Mouse (Mus musculus) kidney, embryonic 16.5 days (tissue): Measurements from ENCODE around the gene Guca1b. TPM values are rescaled to one million over a fixed set of nuclear protein-coding genes. Genes with fewer than 3 reads are reported as not detected.
"Not testable (repeated sequence)": the region's sequence is repeated elsewhere in the genome, so short reads cannot be mapped to it uniquely, and the experiment has no call there.

Experiments used
- ATAC-seq: fragments of 200-750 bp; cut with Nextera tagmentation; 2 replicates; pipeline ENCODE4 v1.8.0; 2017; ENCODE audit warnings: moderate TSS enrichment; ENCODE audit not compliant: low FRiP score, low TSS enrichment
- H3K27ac ChIP-seq: fragments of 300-500 bp; sonication (generic); 2 replicates; pipeline ENCODE4 v1.5.1; 2014; ENCODE audit warnings: low read length
- H3K27me3 ChIP-seq: fragments of 300-500 bp; sonication (generic); 2 replicates; pipeline ENCODE4 v1.6.1; 2014; ENCODE audit warnings: low read length, control low read depth, mixed read lengths; ENCODE audit not compliant: insufficient read depth
- H3K36me3 ChIP-seq: fragments of 300-500 bp; sonication (generic); 2 replicates; pipeline ENCODE4 v1.6.1; 2014; ENCODE audit warnings: low read length, control low read depth, mixed read lengths; ENCODE audit not compliant: insufficient read depth
- H3K4me1 ChIP-seq: fragments of 300-500 bp; sonication (generic); 2 replicates; pipeline ENCODE4 v1.6.1; 2014; ENCODE audit warnings: low read length, control low read depth, mixed read lengths; ENCODE audit not compliant: insufficient read depth
- H3K4me2 ChIP-seq: fragments of 300-500 bp; sonication (generic); replicated peaks from 2 replicates; pipeline ENCODE4 v1.6.1; 2014; ENCODE audit warnings: low read depth, low read length
- H3K4me3 ChIP-seq: fragments of 300-500 bp; sonication (generic); 2 replicates; pipeline ENCODE4 v1.5.1; 2014; ENCODE audit warnings: mild to moderate bottlenecking, low read length
- H3K9ac ChIP-seq: fragments of 300-500 bp; sonication (generic); replicated peaks from 2 replicates; pipeline ENCODE4 v1.6.1; 2014; ENCODE audit warnings: low read length
- H3K9me3 ChIP-seq: fragments of 300-500 bp; sonication (generic); 2 replicates; pipeline ENCODE4 v1.6.1; 2016; ENCODE audit warnings: low read length, control low read depth
- WGBS: fragments of 180-500 bp; shearing (Covaris S2); extraction: QIAGEN DNeasy Blood & Tissue Kit; methylation state at CpG from one replicate; pipeline ENCODE4 v1.1.7; 2014; 5-methylcytosine and 5-hydroxymethylcytosine counted together
- polyA plus RNA-seq: library from polyadenylated mRNA; unstranded; fragments of >200 nt; fragmentation: Nextera tagmentation; extraction: Ambion mirVana; gene quantifications from 2 replicates; pipeline ENCODE4 v1.2.1, GENCODE M21; 2015

The Guca1b gene
- polyA plus RNA-seq, 1 experiment from 2014 or later: 4.7 TPM

DNA sequence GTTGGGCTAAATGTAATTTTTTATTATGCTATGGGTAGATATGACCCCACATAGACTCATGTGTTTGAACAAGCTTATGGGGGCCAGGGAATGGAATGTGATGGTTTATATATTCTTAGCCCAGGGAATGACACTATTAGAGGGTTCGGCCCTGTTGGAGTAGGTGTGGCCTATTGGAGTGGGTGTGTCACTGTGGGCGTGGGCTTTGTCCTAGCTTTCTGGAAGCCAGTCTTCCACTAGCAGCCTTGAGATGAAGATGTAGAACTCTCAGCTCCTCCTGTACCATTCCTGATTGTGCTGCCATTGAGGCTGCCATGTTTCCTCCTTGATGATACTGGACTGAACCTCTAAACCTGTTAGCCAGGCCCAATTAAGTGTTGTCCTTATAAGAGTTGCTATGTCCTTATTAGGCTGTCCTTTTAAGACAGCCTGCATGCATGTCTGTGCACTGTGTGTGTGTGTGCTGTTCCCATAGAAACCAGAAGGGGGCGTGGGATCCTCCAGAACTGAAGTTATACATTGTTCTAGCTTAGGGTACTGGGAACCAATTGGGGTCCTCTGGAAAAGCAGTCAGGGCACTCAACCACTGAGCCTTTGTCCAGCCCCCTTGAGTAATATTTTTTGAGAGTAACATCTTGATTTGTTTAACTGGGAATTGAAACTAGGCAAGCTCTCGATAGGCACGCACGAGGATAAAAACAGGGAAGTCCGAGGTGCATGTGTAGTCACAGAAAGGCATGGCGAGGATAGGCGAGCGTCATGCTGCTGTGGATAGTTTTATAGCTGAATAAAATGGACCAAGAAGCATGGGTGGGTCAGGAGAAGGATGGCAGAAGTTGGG lies 22.7 kb downstream of the Guca1b start:
- peaks cover 22% of the 10 kb centered on the region for H3K27me3 ChIP-seq
- 68% methylated on average over 10 of the region's 10 CpGs for WGBS
- no peaks in the 10 kb centered on the region for H3K4me1 ChIP-seq
- no peak for ATAC-seq
- no peak overlapping the region for H3K4me2 ChIP-seq
- H3K4me3 ChIP-seq: no peak overlapping the region
- H3K27ac ChIP-seq: no peak overlapping the region
- H3K9ac ChIP-seq: no peak overlapping the region
- no peaks in the 10 kb centered on the region for H3K9me3 ChIP-seq
- H3K36me3 ChIP-seq: no peaks in the 10 kb centered on the region

DNA sequence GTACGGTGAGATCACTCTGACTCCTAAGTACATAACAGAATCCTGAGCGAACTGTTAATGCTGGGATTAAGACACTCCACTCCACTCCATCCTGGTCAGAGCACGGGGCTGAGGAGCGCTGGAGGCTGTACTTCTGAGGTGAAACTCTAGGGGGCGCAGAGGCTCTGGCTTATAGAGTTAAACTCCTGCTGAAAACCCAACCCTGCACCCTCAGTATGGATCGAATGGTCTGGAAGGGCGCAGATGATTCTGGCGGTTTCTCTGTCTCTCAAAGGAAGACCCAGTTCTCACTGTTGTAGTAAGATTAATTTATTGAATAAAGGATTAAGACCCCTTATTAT lies 23.3 kb downstream of the Guca1b start:
- no peak overlapping the region for H3K4me3 ChIP-seq
- no peaks in the 10 kb centered on the region for H3K36me3 ChIP-seq
- ATAC-seq: peak; percentile 74
- peaks cover 26% of the 10 kb centered on the region for H3K27me3 ChIP-seq
- no peak overlapping the region for H3K27ac ChIP-seq
- no peak overlapping the region for H3K9ac ChIP-seq
- WGBS: 25% methylated on average over 8 of the region's 8 CpGs
- H3K9me3 ChIP-seq: no peaks in the 10 kb centered on the region
- no peak overlapping the region for H3K4me2 ChIP-seq
- H3K4me1 ChIP-seq: no peaks in the 10 kb centered on the region

DNA sequence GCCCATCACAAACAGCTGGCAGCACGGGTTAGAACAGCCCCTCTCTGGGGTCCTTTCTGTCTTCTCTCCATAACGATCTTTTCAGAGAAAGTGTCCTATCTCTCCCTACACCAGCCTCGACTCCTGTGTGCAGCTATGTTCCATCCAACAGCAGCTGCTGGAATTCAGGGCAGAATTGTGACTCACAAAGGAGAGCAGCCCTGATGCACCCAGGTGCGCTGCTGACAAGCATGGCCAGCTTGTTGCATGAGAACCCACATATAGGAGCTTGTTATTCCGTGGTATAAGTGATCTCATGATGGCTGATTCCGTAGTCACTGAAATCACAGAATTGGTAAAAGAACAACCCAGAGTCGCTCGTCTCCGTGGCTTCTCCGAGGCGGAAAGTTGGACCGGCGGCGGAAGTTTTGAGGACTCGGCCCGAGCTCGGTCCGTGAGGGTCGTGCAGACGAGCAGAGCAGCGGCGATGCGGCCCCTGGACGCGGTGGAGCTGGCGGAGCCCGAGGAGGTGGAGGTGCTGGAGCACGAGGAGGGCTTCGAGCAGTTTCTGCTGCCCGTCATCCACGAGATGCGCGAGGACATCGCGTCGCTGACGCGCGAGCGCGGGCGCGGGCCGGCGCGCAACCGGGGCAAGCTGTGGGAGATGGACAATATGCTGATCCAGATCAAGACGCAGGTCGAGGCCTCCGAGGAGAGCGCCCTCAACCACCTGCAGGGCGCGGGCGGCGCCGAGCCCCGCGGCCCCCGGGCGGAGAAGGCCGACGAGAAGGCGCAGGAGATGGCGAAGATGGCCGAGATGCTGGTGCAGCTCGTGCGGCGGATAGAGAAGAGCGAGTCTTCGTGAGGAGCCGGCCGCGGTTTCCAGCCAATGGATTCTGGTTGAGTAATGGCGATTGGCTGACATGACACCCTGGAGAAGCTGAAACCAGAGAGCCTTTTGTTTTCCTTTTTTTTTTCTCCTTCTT lies 25.0 kb downstream of the Guca1b start:
- Histone ChIP-seq H3K4me2 (peak overlapping the region; percentile 59), H3K9ac (peak overlapping the region; percentile 50; the same call in 1 of the 2 replicates), H3K4me3 (peak overlapping the region; percentile 40), H3K27me3 (peaks cover 26% of the 10 kb centered on the region)
- H3K36me3 ChIP-seq, H3K27ac ChIP-seq, H3K4me1 ChIP-seq, H3K9me3 ChIP-seq: not testable (repeated sequence)
- peak; percentile 33; the same call in 1 of the 2 replicates for ATAC-seq
- 2% methylated on average over 68 of the region's 74 CpGs for WGBS

DNA sequence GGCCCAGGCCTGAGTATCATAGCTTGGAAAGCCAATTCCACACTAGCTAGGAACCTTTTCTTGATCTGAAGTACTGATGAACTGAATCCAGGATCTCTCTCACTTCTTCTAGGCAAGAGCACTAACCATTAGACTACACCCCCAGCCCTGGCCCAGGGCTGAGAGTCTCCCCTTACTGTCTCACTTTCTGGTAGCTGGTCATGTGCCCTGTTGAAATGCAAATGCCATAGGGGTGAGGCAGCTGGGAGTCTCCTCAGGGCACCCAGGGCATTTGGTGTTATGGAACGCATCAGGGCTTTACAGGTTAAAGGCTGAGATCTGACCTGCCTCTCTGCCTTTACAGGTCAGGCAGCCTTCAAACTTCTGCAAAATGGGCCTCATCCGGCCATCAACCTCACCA lies 35.0 kb downstream of the Guca1b start:
- Histone ChIP-seq H3K4me3 (no peak overlapping the region), H3K9me3 (no peaks in the 10 kb centered on the region; the same call in 1 of the 2 replicates), H3K36me3 (no peaks in the 10 kb centered on the region), H3K9ac (no peak overlapping the region), H3K27ac (no peak overlapping the region), H3K27me3 (no peaks in the 10 kb centered on the region), H3K4me2 (no peak overlapping the region), H3K4me1 (no peaks in the 10 kb centered on the region)
- no peak for ATAC-seq
- 76% methylated on average over 2 of the region's 2 CpGs for WGBS

DNA sequence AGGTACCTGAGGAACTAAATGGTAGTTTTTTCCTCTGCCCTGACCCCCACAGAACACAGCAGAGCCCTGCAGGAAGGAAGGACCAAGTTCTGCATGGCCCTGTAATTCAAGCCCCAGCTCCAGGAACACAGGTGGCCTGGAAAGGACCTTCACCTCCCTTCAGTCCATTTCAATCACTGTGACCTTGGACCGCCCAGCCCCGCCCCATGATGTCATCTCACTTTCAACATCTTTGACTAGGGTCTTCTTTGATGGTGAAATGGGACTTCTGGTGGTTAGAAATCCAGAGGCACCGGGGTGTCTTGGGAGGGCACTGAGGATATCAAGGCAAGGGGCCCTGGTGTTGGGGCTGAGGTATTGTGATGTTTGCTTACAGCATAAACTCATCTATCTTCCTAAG lies 36.4 kb downstream of the Guca1b start:
- no peaks in the 10 kb centered on the region for H3K27me3 ChIP-seq
- no peaks in the 10 kb centered on the region for H3K36me3 ChIP-seq
- H3K4me2 ChIP-seq: no peak overlapping the region
- H3K4me3 ChIP-seq: no peak overlapping the region
- no peaks in the 10 kb centered on the region for H3K9me3 ChIP-seq
- no peak overlapping the region for H3K9ac ChIP-seq
- no peak for ATAC-seq
- no peak overlapping the region for H3K27ac ChIP-seq
- H3K4me1 ChIP-seq: no peaks in the 10 kb centered on the region
- 76% methylated on average over 3 of the region's 3 CpGs for WGBS

DNA sequence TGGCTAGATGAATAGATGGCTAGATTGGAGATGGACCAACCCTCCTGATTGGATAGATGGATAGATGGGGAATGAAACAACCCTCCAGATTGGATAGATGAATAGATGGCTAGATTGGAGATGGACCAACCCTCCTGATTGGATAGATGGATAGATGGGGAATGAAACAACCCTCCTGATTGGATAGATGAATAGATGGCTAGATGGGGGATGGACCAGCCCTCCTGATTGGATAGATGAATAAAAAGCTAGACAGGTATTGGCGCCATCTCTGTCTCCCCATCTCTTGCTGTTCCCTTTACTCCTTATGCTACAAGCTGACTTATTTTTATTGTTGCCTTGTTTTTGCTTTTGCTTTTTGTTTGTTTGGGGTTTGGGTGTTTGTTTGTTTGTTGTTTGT lies 37.4 kb downstream of the Guca1b start:
- H3K9ac ChIP-seq, H3K9me3 ChIP-seq, H3K36me3 ChIP-seq, H3K27me3 ChIP-seq, H3K27ac ChIP-seq, H3K4me2 ChIP-seq, ATAC-seq, H3K4me1 ChIP-seq, H3K4me3 ChIP-seq: not testable (repeated sequence)
- 94% methylated on average over 1 of the region's 1 CpGs for WGBS

DNA sequence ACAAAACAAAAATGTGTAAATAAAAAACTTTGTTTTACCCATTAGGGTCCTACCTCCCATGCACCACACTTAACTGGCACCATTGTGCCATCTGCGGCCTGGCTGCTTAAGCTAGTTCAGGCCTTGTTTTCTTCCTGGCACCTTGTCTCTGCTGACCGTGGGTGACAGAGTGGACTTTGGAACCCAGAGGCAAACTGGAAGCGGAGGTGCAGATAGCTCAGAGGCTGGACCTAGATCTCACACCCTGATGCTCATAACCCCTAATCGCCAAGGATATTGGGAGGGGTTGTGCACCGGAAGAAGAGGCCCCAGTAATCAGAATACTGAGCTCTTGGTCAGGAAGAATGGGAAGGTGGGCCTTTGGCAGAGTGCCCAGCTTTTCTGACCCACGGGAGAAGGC lies 39.0 kb downstream of the Guca1b start:
- Histone ChIP-seq H3K27ac (no peak overlapping the region), H3K27me3 (no peaks in the 10 kb centered on the region), H3K36me3 (no peaks in the 10 kb centered on the region), H3K9me3 (no peaks in the 10 kb centered on the region), H3K4me1 (peaks cover 9% of the 10 kb centered on the region), H3K4me3 (no peak overlapping the region), H3K4me2 (no peak overlapping the region), H3K9ac (no peak overlapping the region)
- WGBS: 62% methylated on average over 6 of the region's 6 CpGs
- no peak for ATAC-seq

DNA sequence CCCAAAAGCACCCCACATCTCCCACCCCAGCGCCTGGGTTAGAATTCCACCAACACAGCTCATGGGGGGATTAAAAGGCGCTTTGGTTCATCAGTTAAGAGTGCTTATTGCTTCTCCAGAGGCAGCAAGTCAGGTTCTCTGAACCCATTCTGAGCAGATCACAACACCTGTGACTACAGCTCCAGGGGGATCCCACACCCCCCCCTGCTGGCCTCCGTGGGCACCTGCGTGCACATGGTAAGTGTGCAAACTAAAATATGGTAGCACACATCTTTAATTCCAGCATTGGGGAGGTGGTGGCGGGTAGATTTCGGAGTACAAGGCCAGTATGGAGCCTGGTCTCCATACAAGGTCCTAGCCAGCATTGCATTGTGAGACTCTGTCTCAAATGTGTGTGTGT lies 42.1 kb downstream of the Guca1b start:
- no peak overlapping the region for H3K4me2 ChIP-seq
- H3K27me3 ChIP-seq: no peaks in the 10 kb centered on the region
- no peak for ATAC-seq
- no peaks in the 10 kb centered on the region for H3K36me3 ChIP-seq
- H3K27ac ChIP-seq: no peak overlapping the region
- H3K4me3 ChIP-seq: no peak overlapping the region
- H3K4me1 ChIP-seq: peaks cover 11% of the 10 kb centered on the region
- no peaks in the 10 kb centered on the region for H3K9me3 ChIP-seq
- 72% methylated on average over 6 of the region's 6 CpGs for WGBS
- H3K9ac ChIP-seq: no peak overlapping the region

DNA sequence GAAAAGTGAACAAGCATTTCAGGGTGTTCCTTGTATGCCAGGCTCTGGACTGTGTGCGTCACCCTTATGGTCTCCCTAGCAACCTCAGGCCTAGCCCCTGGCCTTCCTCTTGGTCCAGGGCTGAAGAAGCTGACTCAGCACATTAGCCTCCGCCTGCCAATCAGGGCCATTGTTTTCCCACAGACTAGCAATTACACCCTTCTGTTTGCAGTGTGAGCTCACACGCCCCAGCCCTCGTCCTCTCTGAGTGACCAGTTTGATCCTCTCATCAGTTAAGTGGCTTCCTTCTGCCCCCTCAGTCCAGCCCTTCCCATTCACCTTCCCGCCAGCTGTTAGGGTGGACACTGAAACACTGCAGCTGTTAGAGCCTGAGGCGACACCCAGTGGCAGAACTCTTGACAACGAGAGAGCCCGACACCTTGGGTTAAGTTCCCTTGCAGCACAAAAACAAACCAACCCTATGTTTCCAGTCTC lies 43.7 kb downstream of the Guca1b start:
- H3K4me2 ChIP-seq: peak overlapping the region; percentile 13; the same call in 1 of the 2 replicates
- no peak overlapping the region for H3K4me3 ChIP-seq
- H3K9me3 ChIP-seq: no peaks in the 10 kb centered on the region
- H3K36me3 ChIP-seq: no peaks in the 10 kb centered on the region
- H3K4me1 ChIP-seq: peaks cover 11% of the 10 kb centered on the region
- H3K27ac ChIP-seq: no peak overlapping the region
- no peak overlapping the region for H3K9ac ChIP-seq
- peak; percentile 87 for ATAC-seq
- 4% methylated on average over 8 of the region's 8 CpGs for WGBS
- no peaks in the 10 kb centered on the region for H3K27me3 ChIP-seq
